Mouse (Mus musculus) liver, embryonic 14.5 days (tissue): ENCODE measurements around the gene Duox2. TPM values are rescaled to one million over a fixed set of nuclear protein-coding genes. Genes with fewer than 3 reads are reported as not detected.
"Not testable (repeated sequence)": the region's sequence is repeated elsewhere in the genome, so short reads cannot be mapped to it uniquely, and the experiment has no call there.

Experiments
- ATAC-seq: fragments of 200-750 bp; cut with Nextera tagmentation; 2 replicates; pipeline ENCODE4 v1.8.0; 2017; ENCODE audit warnings: moderate number of reproducible peaks, mild to moderate bottlenecking, moderate library complexity; ENCODE audit not compliant: insufficient read depth
- DNase-seq, 3 experiments: peaks; one replicate each; pipeline ENCODE4 v3.0.0-alpha.2; 2012 to 2013; ENCODE audit warnings: low read depth in 3 of 3, low spot score in 3 of 3
- H3K27ac ChIP-seq: fragments of 300-500 bp; sonication (generic); 2 replicates; pipeline ENCODE4 v1.5.1; 2014; ENCODE audit warnings: moderate library complexity, mild to moderate bottlenecking, control low read depth, inconsistent platforms
- H3K27me3 ChIP-seq: fragments of 300-500 bp; sonication (generic); 2 replicates; pipeline ENCODE4 v1.6.1; 2014; ENCODE audit warnings: mild to moderate bottlenecking, low read length, moderate library complexity; ENCODE audit not compliant: control insufficient read depth, insufficient read depth
- H3K36me3 ChIP-seq: fragments of 300-500 bp; sonication (generic); replicated peaks from 2 replicates; pipeline ENCODE4 v1.6.1; 2014; ENCODE audit warnings: low read depth; ENCODE audit not compliant: control insufficient read depth, insufficient read depth
- H3K4me1 ChIP-seq, 2 experiments: fragments of 200-500 bp in 1 of 2; fragments of 300-500 bp in 1 of 2; sonication (generic) in 1 of 2; replicated peaks; 2 replicates each; pipeline ENCODE4 v1.6.1; 2012 to 2014; ENCODE audit warnings: antibody characterized with exemption in 1 of 2, inconsistent platforms in 1 of 2, low read length in 1 of 2; ENCODE audit not compliant: control insufficient read depth in 2 of 2, insufficient read depth in 2 of 2
- H3K4me2 ChIP-seq: fragments of 300-500 bp; sonication (generic); 2 replicates; pipeline ENCODE4 v1.6.1; 2014; ENCODE audit warnings: low read depth, mild to moderate bottlenecking, control low read depth, moderate library complexity
- H3K4me3 ChIP-seq, 2 experiments: fragments of 200-500 bp in 1 of 2; fragments of 300-500 bp in 1 of 2; sonication (generic) in 1 of 2; 2 replicates each; pipeline ENCODE4 v1.5.1; 2012 to 2014; ENCODE audit warnings: low read depth in 2 of 2, low read length in 2 of 2, mild to moderate bottlenecking in 2 of 2, control low read depth in 1 of 2, inconsistent platforms in 1 of 2, moderate library complexity in 1 of 2; ENCODE audit not compliant: insufficient read depth in 1 of 2
- H3K9ac ChIP-seq: fragments of 300-500 bp; sonication (generic); replicated peaks from 2 replicates; pipeline ENCODE4 v1.6.1; 2014; ENCODE audit warnings: mild to moderate bottlenecking, control low read depth, moderate library complexity
- H3K9me3 ChIP-seq: fragments of 300-500 bp; sonication (generic); 2 replicates; pipeline ENCODE4 v1.6.1; 2016; ENCODE audit warnings: low read length, mixed read lengths; ENCODE audit not compliant: control insufficient read depth
- CTCF ChIP-seq: IDR thresholded peaks from 2 replicates; pipeline ENCODE4 v1.5.1; 2016; ENCODE audit warnings: antibody characterized with exemption, low read depth, control low read depth
- EP300 ChIP-seq: IDR thresholded peaks from 2 replicates; pipeline ENCODE4 v1.6.1; 2016; ENCODE audit warnings: antibody characterized with exemption, low read depth
- WGBS: fragments of 180-500 bp; shearing (Covaris S2); extraction: QIAGEN DNeasy Blood & Tissue Kit; methylation state at CpG from one replicate; pipeline ENCODE4 v1.1.7; 2014; ENCODE audit not compliant: insufficient replicate concordance; 5-methylcytosine and 5-hydroxymethylcytosine counted together
- polyA plus RNA-seq, 2 experiments: library from polyadenylated mRNA; depleted of rRNA in 1 of 2; stranded (reverse) in 1 of 2; unstranded in 1 of 2; fragments of >200 nt; fragmentation: Nextera tagmentation in 1 of 2; extraction: Ambion mirVana in 1 of 2; gene quantifications; 2 replicates each; pipeline versions ENCODE4 v1.2.1 to v1.2.3; 2012 to 2014

Duox2 gene
- polyA plus RNA-seq, 2 experiments, result not detected

- Histone ChIP-seq H3K27ac (no peak overlapping the region), H3K36me3 (no peaks in the 10 kb centered on the region), H3K9ac (no peak overlapping the region), H3K27me3 (no peaks in the 10 kb centered on the region), H3K4me3 (no peak overlapping the region), H3K4me1 (no peaks in the 10 kb centered on the region), H3K9me3 (no peaks in the 10 kb centered on the region), H3K4me2 (no peak overlapping the region)
- TF ChIP-seq EP300 (no peak), CTCF (no peak)
- 43% methylated on average over 3 of the region's 3 CpGs for WGBS
- DNase-seq (no peak), ATAC-seq (no peak)
Observed at GRCm38 (mm10) chr2:122334170-122334569, 35.9 kb upstream of the Duox2 start.

- 65% methylated on average over 3 of the region's 3 CpGs for WGBS
- no peak overlapping the region for H3K4me2 ChIP-seq
- no peaks in the 10 kb centered on the region for H3K27me3 ChIP-seq
- ATAC-seq (no peak), DNase-seq (no peak)
- H3K27ac ChIP-seq, result no peak overlapping the region
- no peaks in the 10 kb centered on the region for H3K9me3 ChIP-seq
- H3K4me3 ChIP-seq, result no peak overlapping the region
- TF ChIP-seq EP300, result no peak
- no peak for TF ChIP-seq CTCF
- no peaks in the 10 kb centered on the region for H3K4me1 ChIP-seq
- H3K36me3 ChIP-seq, result no peaks in the 10 kb centered on the region
- no peak overlapping the region for H3K9ac ChIP-seq
Observed at GRCm38 (mm10) chr2:122332222-122332621, 34.0 kb upstream of the Duox2 start.

GRCm38 (mm10) chr2:122330317-122330716 lies 32.1 kb upstream of the Duox2 start:
- H3K4me2 ChIP-seq, ATAC-seq, H3K27me3 ChIP-seq, H3K4me3 ChIP-seq, H3K4me1 ChIP-seq, H3K9me3 ChIP-seq, H3K36me3 ChIP-seq, H3K27ac ChIP-seq, H3K9ac ChIP-seq, DNase-seq: not testable (repeated sequence)
- WGBS, result 66% methylated on average over 4 of the region's 6 CpGs

- H3K4me3 ChIP-seq, result no peak overlapping the region
- no peak overlapping the region for H3K9ac ChIP-seq
- no peaks in the 10 kb centered on the region for H3K9me3 ChIP-seq
- no peak overlapping the region for H3K27ac ChIP-seq
- no peaks in the 10 kb centered on the region for H3K27me3 ChIP-seq
- H3K36me3 ChIP-seq, result no peaks in the 10 kb centered on the region
- WGBS, result 36% methylated on average over 3 of the region's 3 CpGs
- H3K4me2 ChIP-seq, result no peak overlapping the region
- no peak for DNase-seq
- no peak for TF ChIP-seq EP300
- no peak for TF ChIP-seq CTCF
- H3K4me1 ChIP-seq, result no peaks in the 10 kb centered on the region
- ATAC-seq, result no peak
Observed at GRCm38 (mm10) chr2:122327986-122328385, 29.7 kb upstream of the Duox2 start.

GRCm38 (mm10) chr2:122325361-122325760 lies 27.1 kb upstream of the Duox2 start:
- Histone ChIP-seq H3K9me3 (no peaks in the 10 kb centered on the region), H3K27me3 (no peaks in the 10 kb centered on the region), H3K4me2 (no peak overlapping the region), H3K4me3 (no peak overlapping the region), H3K27ac (no peak overlapping the region), H3K4me1 (no peaks in the 10 kb centered on the region), H3K9ac (no peak overlapping the region), H3K36me3 (no peaks in the 10 kb centered on the region)
- 52% methylated on average over 2 of the region's 2 CpGs for WGBS
- ATAC-seq, result no peak
- TF ChIP-seq EP300 (no peak), CTCF (no peak)
- no peak for DNase-seq

DNA sequence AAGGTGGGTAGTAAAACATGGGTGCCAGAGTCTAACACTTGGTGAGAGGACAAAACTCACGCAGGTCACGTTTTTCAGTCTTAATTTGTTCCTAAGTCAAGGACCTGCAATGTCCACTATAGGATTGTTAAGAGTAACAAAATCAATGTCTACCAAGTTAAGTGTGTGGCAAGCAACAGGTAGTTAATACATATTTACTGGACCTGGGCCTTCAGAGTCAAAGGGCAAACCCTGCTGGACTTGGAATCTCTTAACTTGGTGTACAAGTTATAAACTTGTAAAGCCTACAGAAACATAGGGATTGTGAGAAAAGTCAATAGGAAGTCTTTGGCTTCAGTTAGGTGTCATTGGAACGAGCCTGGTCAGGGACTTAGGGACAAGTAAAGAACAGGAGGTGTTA lies 26.3 kb upstream of the Duox2 start:
- 60% methylated on average over 3 of the region's 3 CpGs for WGBS
- Histone ChIP-seq H3K4me2 (no peak overlapping the region), H3K36me3 (no peaks in the 10 kb centered on the region), H3K4me1 (no peaks in the 10 kb centered on the region), H3K9ac (no peak overlapping the region), H3K4me3 (no peak overlapping the region), H3K9me3 (no peaks in the 10 kb centered on the region), H3K27ac (no peak overlapping the region), H3K27me3 (no peaks in the 10 kb centered on the region)
- DNase-seq (no peak), ATAC-seq (no peak)
- TF ChIP-seq EP300 (no peak), CTCF (no peak)
